Mouse (Mus musculus) E14TG2a.4 (cell line): ENCODE results near the gene Strip1.

Experiments
- H3K27me3 ChIP-seq: 2 replicates; pipeline ENCODE4 v1.6.1; 2014; ENCODE audit warnings: low read length, control low read depth; ENCODE audit not compliant: insufficient read depth
- H3K36me3 ChIP-seq: 2 replicates; pipeline ENCODE4 v1.6.1; 2014; ENCODE audit warnings: low read length, control low read depth; ENCODE audit not compliant: insufficient read depth
- H3K4me1 ChIP-seq: replicated peaks from 2 replicates; pipeline ENCODE4 v1.6.1; 2014; ENCODE audit warnings: low read depth, low read length, control low read depth
- H3K4me3 ChIP-seq: replicated peaks from 2 replicates; pipeline ENCODE4 v1.5.1; 2014; ENCODE audit warnings: mild to moderate bottlenecking, low read length
- H3K9me3 ChIP-seq: 2 replicates; pipeline ENCODE4 v1.6.1; 2014; ENCODE audit warnings: low read length, control low read depth
- CTCF ChIP-seq: conservative IDR thresholded peaks from 2 replicates; pipeline ENCODE4 v1.5.1; 2014; ENCODE audit warnings: low read length
- NANOG ChIP-seq: IDR thresholded peaks from 2 replicates; pipeline ENCODE4 v1.6.1; 2014; ENCODE audit warnings: borderline replicate concordance, low read length, mixed read lengths
- POU5F1 ChIP-seq: IDR thresholded peaks from 2 replicates; pipeline ENCODE4 v1.6.1; 2014; ENCODE audit warnings: low read length, borderline replicate concordance

Gene Strip1

GRCm38 (mm10) chr3:107633906-107634305, 2.4 kb upstream of the Strip1 start:
- no peak overlapping the region for H3K4me3 ChIP-seq
- peaks cover 18% of the 10 kb centered on the region for H3K4me1 ChIP-seq
- H3K36me3 ChIP-seq, result peaks cover 9% of the 10 kb centered on the region
- no peaks in the 10 kb centered on the region for H3K9me3 ChIP-seq
- H3K27me3 ChIP-seq, result 0 out of 2 replicates have a peak, but pooled peaks cover 2% of the 10 kb centered on the region
- TF ChIP-seq CTCF, result no peak
- TF ChIP-seq POU5F1, result no peak

- Histone ChIP-seq H3K4me1 (peaks cover 18% of the 10 kb centered on the region), H3K27me3 (0 out of 2 replicates have a peak, but pooled peaks cover 2% of the 10 kb centered on the region), H3K36me3 (peaks cover 20% of the 10 kb centered on the region), H3K4me3 (no peak overlapping the region), H3K9me3 (no peaks in the 10 kb centered on the region)
- TF ChIP-seq CTCF (no peak), POU5F1 (no peak), NANOG (no peak)
These were observed 1.3 kb upstream of the Strip1 start for GRCm38 (mm10) chr3:107632786-107633185.

- TF ChIP-seq POU5F1, result no peak
- no peaks in the 10 kb centered on the region for H3K9me3 ChIP-seq
- H3K36me3 ChIP-seq, result peaks cover 39% of the 10 kb centered on the region
- no peaks in the 10 kb centered on the region for H3K27me3 ChIP-seq
- H3K4me3 ChIP-seq, result peak within 1 kb of the TSS; percentile 100
- peaks cover 18% of the 10 kb centered on the region for H3K4me1 ChIP-seq
These were observed 592 bp downstream of the Strip1 start, which contains the start of gene Gm10961 for GRCm38 (mm10) chr3:107630682-107631522. Gm10961 (plus strand) TSS chr3:107631322.

GRCm38 (mm10) chr3:107629411-107629810, 2.1 kb downstream of the Strip1 start:
- peaks cover 18% of the 10 kb centered on the region for H3K4me1 ChIP-seq
- H3K4me3 ChIP-seq, result no peak overlapping the region
- peaks cover 54% of the 10 kb centered on the region for H3K36me3 ChIP-seq
- H3K27me3 ChIP-seq, result no peaks in the 10 kb centered on the region
- TF ChIP-seq POU5F1 (no peak), CTCF (no peak), NANOG (no peak)
- H3K9me3 ChIP-seq, result no peaks in the 10 kb centered on the region

GRCm38 (mm10) chr3:107628551-107628950, 2.9 kb downstream of the Strip1 start:
- peaks cover 18% of the 10 kb centered on the region for H3K4me1 ChIP-seq
- no peak for TF ChIP-seq NANOG
- no peak for TF ChIP-seq POU5F1
- TF ChIP-seq CTCF, result no peak
- no peak overlapping the region for H3K4me3 ChIP-seq
- no peaks in the 10 kb centered on the region for H3K27me3 ChIP-seq
- peaks cover 62% of the 10 kb centered on the region for H3K36me3 ChIP-seq
- H3K9me3 ChIP-seq, result no peaks in the 10 kb centered on the region

GRCm38 (mm10) chr3:107627641-107628040, 3.9 kb downstream of the Strip1 start:
- TF ChIP-seq CTCF (no peak), POU5F1 (no peak), NANOG (no peak)

GRCm38 (mm10) chr3:107626751-107627150, 4.7 kb downstream of the Strip1 start:
- H3K27me3 ChIP-seq, result no peaks in the 10 kb centered on the region
- H3K4me3 ChIP-seq, result no peak overlapping the region
- no peaks in the 10 kb centered on the region for H3K9me3 ChIP-seq
- peaks cover 14% of the 10 kb centered on the region for H3K4me1 ChIP-seq
- TF ChIP-seq NANOG (no peak), CTCF (no peak), POU5F1 (no peak)
- H3K36me3 ChIP-seq, result peaks cover 80% of the 10 kb centered on the region

More at GRCm38 (mm10) chr3:107627641-107628040, 3.9 kb downstream of the Strip1 start:
- Histone ChIP-seq H3K36me3 (peaks cover 71% of the 10 kb centered on the region), H3K4me3 (no peak overlapping the region), H3K9me3 (no peaks in the 10 kb centered on the region), H3K27me3 (no peaks in the 10 kb centered on the region), H3K4me1 (peaks cover 18% of the 10 kb centered on the region)

- Histone ChIP-seq H3K9me3 (no peaks in the 10 kb centered on the region), H3K27me3 (no peaks in the 10 kb centered on the region), H3K36me3 (peaks cover 92% of the 10 kb centered on the region), H3K4me1 (peaks cover 10% of the 10 kb centered on the region), H3K4me3 (no peak overlapping the region)
- no peak for TF ChIP-seq NANOG
- no peak for TF ChIP-seq CTCF
These were observed 6.0 kb downstream of the Strip1 start for GRCm38 (mm10) chr3:107625536-107625935.
